Mouse (Mus musculus) MEL (cell line): Measurements from ENCODE around the gene Oxld1. TPM values are rescaled to one million over a fixed set of nuclear protein-coding genes. Genes with fewer than 3 reads are reported as not detected.

ENCODE experiments used
- DNase-seq: peaks from one replicate; pipeline ENCODE4 v3.0.0; 2011; ENCODE audit warnings: low read depth, low spot score
- H3K27ac ChIP-seq: 2 replicates; pipeline ENCODE4 v1.5.1; 2012; ENCODE audit warnings: low read depth, mild to moderate bottlenecking, control low read depth, low read length, moderate library complexity; ENCODE audit not compliant: control insufficient read depth
- H3K27me3 ChIP-seq, 2 experiments: fragments of 150-350 bp in 1 of 2; sonication (generic) in 1 of 2; 2 replicates each; pipeline ENCODE4 v1.6.1; 2012; ENCODE audit warnings: low read length in 2 of 2, mild to moderate bottlenecking in 2 of 2, improper control_type of control experiment in 1 of 2, moderate library complexity in 1 of 2; ENCODE audit not compliant: insufficient read depth in 2 of 2, control insufficient read depth in 1 of 2
- H3K36me3 ChIP-seq, 2 experiments: 2 replicates each; pipeline ENCODE4 v1.6.1; 2012 to 2014; ENCODE audit warnings: low read length in 2 of 2, improper control_type of control experiment in 1 of 2, inconsistent platforms in 1 of 2, mild to moderate bottlenecking in 1 of 2; ENCODE audit not compliant: insufficient read depth in 2 of 2, control insufficient read depth in 1 of 2
- H3K4me1 ChIP-seq, 2 experiments: fragments of 150-350 bp in 1 of 2; sonication (generic) in 1 of 2; 2 replicates each; pipeline ENCODE4 v1.6.1; 2012; ENCODE audit warnings: low read length in 2 of 2, improper control_type of control experiment in 1 of 2, mild to moderate bottlenecking in 1 of 2; ENCODE audit not compliant: insufficient read depth in 2 of 2, control insufficient read depth in 1 of 2
- H3K4me3 ChIP-seq, 2 experiments: fragments of 150-350 bp in 1 of 2; sonication (generic) in 1 of 2; 2 replicates each; pipeline ENCODE4 v1.5.1; 2012; ENCODE audit warnings: low read depth in 2 of 2, low read length in 2 of 2, mild to moderate bottlenecking in 2 of 2, moderate library complexity in 2 of 2, control low read depth in 1 of 2, improper control_type of control experiment in 1 of 2; ENCODE audit not compliant: control insufficient read depth in 1 of 2, insufficient read depth in 1 of 2
- H3K79me2 ChIP-seq: 2 replicates; pipeline ENCODE4 v1.6.1; 2012; ENCODE audit warnings: mild to moderate bottlenecking, low read length, moderate library complexity; ENCODE audit not compliant: control insufficient read depth, poor library complexity, insufficient read depth
- H3K9ac ChIP-seq: 2 replicates; pipeline ENCODE4 v1.6.1; 2012; ENCODE audit warnings: low read depth, mild to moderate bottlenecking, control low read depth, low read length, moderate library complexity; ENCODE audit not compliant: control insufficient read depth, poor library complexity, severe bottlenecking
- H3K9me3 ChIP-seq: fragments of 150-350 bp; sonication (generic); replicated peaks from 2 replicates; pipeline ENCODE4 v1.6.1; 2012; ENCODE audit warnings: mild to moderate bottlenecking, low read length, improper control_type of control experiment, moderate library complexity; ENCODE audit not compliant: insufficient read depth
- BHLHE40 ChIP-seq: IDR thresholded peaks from 2 replicates; pipeline ENCODE4 v1.6.1; 2012; ENCODE audit warnings: low read depth, mild to moderate bottlenecking, inconsistent platforms, low read length, improper control_type of control experiment, borderline replicate concordance
- CHD2 ChIP-seq: IDR thresholded peaks from 2 replicates; pipeline ENCODE4 v1.6.1; 2011; ENCODE audit warnings: low read length, improper control_type of control experiment
- E2F4 ChIP-seq: IDR thresholded peaks from 2 replicates; pipeline ENCODE4 v1.6.1; 2011; ENCODE audit warnings: low read depth, low read length, improper control_type of control experiment, borderline replicate concordance
- HCFC1 ChIP-seq: IDR thresholded peaks from 2 replicates; pipeline ENCODE4 v1.6.1; 2012; ENCODE audit warnings: low read depth, mild to moderate bottlenecking, inconsistent platforms, low read length, improper control_type of control experiment, moderate library complexity
- JUND ChIP-seq: IDR thresholded peaks from 2 replicates; pipeline ENCODE4 v1.6.1; 2011; ENCODE audit warnings: low read depth, mild to moderate bottlenecking, improper control_type of control experiment, low read length
- MXI1 ChIP-seq: IDR thresholded peaks from 2 replicates; pipeline ENCODE4 v1.6.1; 2011; ENCODE audit warnings: mild to moderate bottlenecking, low read depth, low read length, improper control_type of control experiment
- MYB ChIP-seq: IDR thresholded peaks from 2 replicates; pipeline ENCODE4 v1.6.1; 2011; ENCODE audit warnings: mild to moderate bottlenecking, low read depth, low read length, improper control_type of control experiment
- NELFE ChIP-seq: IDR thresholded peaks from 2 replicates; pipeline ENCODE4 v1.6.1; 2011; ENCODE audit warnings: low read depth, low read length, improper control_type of control experiment
- POLR2A ChIP-seq, 2 experiments: IDR thresholded peaks; 2 replicates each; pipeline ENCODE4 v1.6.1; 2011 to 2012; ENCODE audit warnings: low read length in 2 of 2, mild to moderate bottlenecking in 2 of 2, control low read depth in 1 of 2, improper control_type of control experiment in 1 of 2, low read depth in 1 of 2, moderate library complexity in 1 of 2; ENCODE audit not compliant: control insufficient read depth in 1 of 2, insufficient read depth in 1 of 2, poor library complexity in 1 of 2
- POLR2AphosphoS2 ChIP-seq: IDR thresholded peaks from 2 replicates; pipeline ENCODE4 v1.6.1; 2011; ENCODE audit warnings: low read length, improper control_type of control experiment
- RCOR1 ChIP-seq: IDR thresholded peaks from 2 replicates; pipeline ENCODE4 v1.6.1; 2012; ENCODE audit warnings: low read depth, mild to moderate bottlenecking, inconsistent platforms, low read length, improper control_type of control experiment
- TAL1 ChIP-seq: IDR thresholded peaks from 2 replicates; pipeline ENCODE4 v1.6.1; 2012; ENCODE audit warnings: mild to moderate bottlenecking, inconsistent platforms, low read length, moderate library complexity, mixed read lengths
- TBP ChIP-seq: IDR thresholded peaks from 2 replicates; pipeline ENCODE4 v1.8.0; 2011; ENCODE audit warnings: low read depth, low read length, improper control_type of control experiment
- USF1 ChIP-seq: IDR thresholded peaks from 2 replicates; pipeline ENCODE4 v1.6.1; 2014; ENCODE audit warnings: low read depth, mild to moderate bottlenecking, inconsistent platforms, low read length, improper control_type of control experiment, moderate library complexity
- USF2 ChIP-seq, 2 experiments: IDR thresholded peaks; 2 replicates each; pipeline ENCODE4 v1.6.1; 2011 to 2012; ENCODE audit warnings: improper control_type of control experiment in 2 of 2, low read length in 2 of 2, borderline replicate concordance in 1 of 2, inconsistent platforms in 1 of 2, low read depth in 1 of 2, mild to moderate bottlenecking in 1 of 2; ENCODE audit not compliant: insufficient read depth in 1 of 2
- ZC3H11A ChIP-seq: IDR thresholded peaks from 2 replicates; pipeline ENCODE4 v1.6.1; 2012; ENCODE audit warnings: low read depth, mild to moderate bottlenecking, inconsistent platforms, low read length, improper control_type of control experiment
- ZMIZ1 ChIP-seq: IDR thresholded peaks from 2 replicates; pipeline ENCODE4 v1.6.1; 2012; ENCODE audit warnings: low read depth, mild to moderate bottlenecking, inconsistent platforms, low read length, improper control_type of control experiment, moderate library complexity
- polyA plus RNA-seq, 2 experiments: library from polyadenylated mRNA; stranded (reverse) in 1 of 2; unstranded in 1 of 2; fragments of >175 nt in 1 of 2; fragments of >200 nt in 1 of 2; gene quantifications; 2 replicates each; pipeline versions ENCODE4 v1.2.1 to v1.2.4; 2012; ENCODE audit warnings: low replicate concordance in 2 of 2, low read depth in 1 of 2; ENCODE audit not compliant: insufficient read length in 2 of 2, insufficient read depth in 1 of 2, missing spikeins in 1 of 2
- total RNA-seq: library from RNA; depleted of rRNA; stranded (reverse); fragments of 300-350 nt; gene quantifications from 2 replicates; pipeline ENCODE4 v1.2.3, GENCODE M21; 2012

Gene Oxld1
- total and polyA plus RNA-seq, 3 experiments, result 15.9 to 17.5 TPM; not detected in 1

GRCm38 (mm10) chr11:120498891-120499290 lies 41.0 kb upstream of the Oxld1 start:
- Histone ChIP-seq H3K36me3 (no peaks in the 10 kb centered on the region), H3K79me2 (no peaks in the 10 kb centered on the region), H3K27ac (no peak overlapping the region)

GRCm38 (mm10) chr11:120498226-120498625 lies 40.4 kb upstream of the Oxld1 start:
- TF ChIP-seq CHD2 (no peak), MXI1 (no peak), ZMIZ1 (no peak), POLR2AphosphoS2 (no peak), ZC3H11A (no peak)
- TF ChIP-seq, all 39 proteins: peak for 0
- Histone ChIP-seq H3K36me3 (no peaks in the 10 kb centered on the region), H3K27ac (no peak overlapping the region), H3K79me2 (peaks cover 3% of the 10 kb centered on the region; the same call in 1 of the 2 replicates), H3K27me3 (no peaks in the 10 kb centered on the region), H3K9ac (no peak overlapping the region), H3K4me3 (no peak overlapping the region), H3K4me1 (no peaks in the 10 kb centered on the region), H3K9me3 (no peaks in the 10 kb centered on the region)
- no peak for DNase-seq

More at GRCm38 (mm10) chr11:120498891-120499290, 41.0 kb upstream of the Oxld1 start:
- Histone ChIP-seq H3K9me3 (no peaks in the 10 kb centered on the region), H3K9ac (no peak overlapping the region), H3K4me1 (no peaks in the 10 kb centered on the region), H3K27me3 (no peaks in the 10 kb centered on the region; a peak in 1 of 4 replicates), H3K4me3 (no peak overlapping the region)
- DNase-seq, result no peak
- TF ChIP-seq BHLHE40, result no peak
- no peak for TF ChIP-seq HCFC1
- no peak for TF ChIP-seq NELFE
- TF ChIP-seq CHD2, result no peak
- TF ChIP-seq USF1, result no peak
- TF ChIP-seq RCOR1, result no peak
- TF ChIP-seq TBP, result no peak
- TF ChIP-seq JUND, result no peak
- TF ChIP-seq E2F4, result no peak
- TF ChIP-seq TAL1, result no peak
- TF ChIP-seq MYB, result no peak
- TF ChIP-seq MXI1, result no peak

GRCm38 (mm10) chr11:120497436-120497835 lies 39.6 kb upstream of the Oxld1 start:
- H3K4me1 ChIP-seq, result 0 out of 4 replicates have a peak, but pooled peaks cover 0 to 4% of the 10 kb centered on the region in 2 experiments
- H3K9ac ChIP-seq, result no peak overlapping the region
- H3K27ac ChIP-seq, result no peak overlapping the region
- no peak overlapping the region for H3K4me3 ChIP-seq
- no peaks in the 10 kb centered on the region for H3K27me3 ChIP-seq
- no peaks in the 10 kb centered on the region; a peak in 1 of 4 replicates for H3K36me3 ChIP-seq
- H3K9me3 ChIP-seq, result no peaks in the 10 kb centered on the region
- H3K79me2 ChIP-seq, result peaks cover 10% of the 10 kb centered on the region
- no peak for DNase-seq
- TF ChIP-seq USF2 (IDR thresholded peaks at IDR 0.05; ENCODE audit: borderline replicate concordance in 1 of 2, insufficient read depth in 1 of 2, low read depth in 1 of 2, low read length in 2 of 2), result no peak
- 0 out of 4 replicates have a peak, but pooled peaks of 1 of the 2 experiments have one; percentile 1 for TF ChIP-seq POLR2A (IDR thresholded peaks at IDR 0.05; ENCODE audit: control insufficient read depth in 1 of 2, insufficient read depth in 1 of 2, low read depth in 1 of 2, low read length in 2 of 2, poor library complexity in 1 of 2)
- TF ChIP-seq, all 39 proteins: peak for 1
